Mouse (Mus musculus): ENCODE data around the gene Rbl1.
"Not testable (repeated sequence)": the region's sequence is repeated elsewhere in the genome, so short reads cannot be mapped to it uniquely, and the experiment has no call there.

Rbl1 gene

DNA sequence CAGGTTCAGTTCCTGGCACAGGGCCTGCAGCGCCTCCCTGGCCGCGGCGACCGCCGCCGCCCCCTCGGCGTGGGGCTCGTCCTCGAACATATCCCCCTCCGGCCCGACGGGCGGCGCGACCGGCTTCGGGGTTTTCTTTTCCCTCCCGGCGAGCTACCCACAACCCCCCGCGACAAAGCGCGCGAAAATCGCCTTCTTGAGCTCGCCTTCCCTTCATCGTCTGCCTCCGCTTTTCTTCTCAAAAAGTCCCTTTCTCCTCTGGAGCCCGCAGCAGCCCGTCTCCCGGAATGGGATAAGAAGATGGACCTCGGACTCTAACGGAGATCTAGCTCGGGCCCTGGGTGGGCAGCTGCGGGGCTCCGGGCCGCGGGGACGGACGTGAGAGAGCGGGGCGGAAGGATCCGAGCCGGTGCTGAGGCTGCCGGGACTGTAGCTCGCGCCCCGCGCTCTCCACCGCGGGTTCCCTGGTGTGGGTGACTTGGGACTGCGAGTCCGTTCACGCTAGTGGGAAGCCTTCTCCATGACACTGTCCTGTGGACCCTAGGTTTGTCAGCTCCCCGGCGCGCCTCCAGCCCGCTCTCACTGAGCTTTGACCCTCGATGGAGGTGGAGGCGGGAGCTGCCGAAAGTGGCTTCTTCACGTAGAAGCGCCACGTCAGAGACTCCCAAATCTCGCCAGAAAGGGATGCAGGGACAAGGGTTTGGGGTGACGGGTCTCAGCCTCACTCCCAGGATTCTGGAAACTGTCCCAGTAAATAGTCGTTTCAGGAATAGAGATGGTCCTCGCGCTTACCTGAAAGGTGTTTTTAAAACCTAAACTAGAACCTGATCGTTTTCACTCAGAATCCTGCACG lies at the start of gene Rbl1:
Gene Rbl1, minus strand, starts transcription at position 169 of the 853 bp plus-strand sequence.
- DNase-seq (ENCODE audit: low spot score in 2 of 2), result peak; percentile 94 to 95

- DNase-seq (ENCODE audit: low spot score in 2 of 2), result no peak
Measured at GRCm38 (mm10) chr2:157248111-157248510, 43.8 kb upstream of the Rbl1 start.

DNA sequence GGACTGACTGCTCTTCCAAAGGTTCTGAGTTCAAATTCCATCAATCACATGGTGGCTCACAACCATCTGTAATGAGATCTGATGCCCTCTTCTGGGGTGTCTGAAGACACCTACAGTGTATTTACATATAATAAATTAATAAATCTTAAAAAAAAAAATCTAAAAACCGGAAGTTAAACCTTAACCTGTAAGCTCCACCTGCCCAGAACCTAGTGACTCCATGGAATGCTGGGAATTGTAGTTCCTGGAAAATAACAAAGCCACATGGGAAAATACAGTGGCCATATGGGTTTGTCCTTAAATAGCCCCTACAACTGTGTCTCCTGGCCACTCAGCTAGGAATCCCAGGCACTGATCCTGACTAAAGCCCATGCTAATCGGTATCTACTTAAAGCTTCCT lies 41.3 kb upstream of the Rbl1 start:
- no peak for DNase-seq (ENCODE audit: low spot score in 2 of 2)

DNA sequence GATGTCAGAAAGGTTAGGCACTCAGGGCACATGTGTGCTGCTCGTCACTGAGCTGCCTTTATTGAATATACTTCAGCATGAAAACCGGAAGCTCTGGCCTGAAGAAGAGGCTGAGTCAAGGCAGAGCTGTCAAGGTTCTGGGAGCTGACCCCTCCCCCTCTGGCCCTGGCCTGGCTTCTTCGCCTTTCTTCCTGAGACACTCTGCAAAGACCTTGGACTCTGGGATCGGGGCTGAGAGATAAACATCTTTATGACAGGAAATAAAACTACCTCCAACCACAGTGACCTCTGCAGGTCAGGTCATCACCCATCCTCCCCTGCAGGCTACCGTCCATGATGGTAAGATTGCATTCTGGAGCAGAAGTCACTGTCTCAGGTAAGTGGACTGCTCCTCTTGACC lies 40.7 kb upstream of the Rbl1 start:
- no peak for DNase-seq (ENCODE audit: low spot score in 2 of 2)

DNA sequence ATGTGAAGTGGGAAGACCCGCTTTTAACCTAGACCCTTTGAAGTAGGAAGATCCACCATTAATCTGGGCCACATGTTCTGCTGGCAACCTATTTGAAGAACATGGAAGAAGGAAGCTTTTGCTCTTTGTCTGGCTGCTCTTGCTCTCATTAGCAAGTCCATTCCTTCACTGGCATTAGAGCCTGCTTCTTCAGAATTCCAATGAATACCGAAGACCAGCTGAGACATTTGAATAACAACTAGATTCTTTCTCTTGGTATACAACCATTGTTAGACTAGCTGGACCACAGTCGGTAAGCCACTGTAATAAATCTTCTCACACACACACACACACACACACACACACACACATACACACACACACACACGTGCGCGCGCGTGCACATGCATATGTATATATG lies 31.6 kb upstream of the Rbl1 start:
- no peak for DNase-seq (ENCODE audit: low spot score in 2 of 2)

- DNase-seq (ENCODE audit: low spot score in 2 of 2), result not testable (repeated sequence)
Measured at GRCm38 (mm10) chr2:157221916-157222315, 17.6 kb upstream of the Rbl1 start.

DNA sequence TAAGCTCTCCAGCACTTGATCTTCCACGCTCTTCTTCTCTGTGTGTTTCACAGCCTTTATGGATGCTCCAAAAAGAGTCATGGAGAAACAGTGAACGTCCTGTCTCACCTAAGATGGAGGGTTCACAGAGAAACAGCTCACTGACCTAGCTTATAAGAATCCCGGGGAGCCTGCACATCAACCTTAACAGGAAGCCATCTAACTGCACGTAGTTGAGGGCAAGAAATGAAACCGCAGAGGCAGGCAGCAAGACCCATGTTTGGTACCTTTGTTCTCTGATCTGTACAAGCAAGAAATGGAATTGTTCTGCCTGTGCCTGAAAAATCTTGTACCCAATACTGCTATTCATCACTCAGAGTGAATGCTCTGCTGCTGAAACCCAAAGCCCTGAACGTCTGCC lies 15.8 kb upstream of the Rbl1 start:
- DNase-seq (ENCODE audit: low spot score in 2 of 2), result no peak

DNA sequence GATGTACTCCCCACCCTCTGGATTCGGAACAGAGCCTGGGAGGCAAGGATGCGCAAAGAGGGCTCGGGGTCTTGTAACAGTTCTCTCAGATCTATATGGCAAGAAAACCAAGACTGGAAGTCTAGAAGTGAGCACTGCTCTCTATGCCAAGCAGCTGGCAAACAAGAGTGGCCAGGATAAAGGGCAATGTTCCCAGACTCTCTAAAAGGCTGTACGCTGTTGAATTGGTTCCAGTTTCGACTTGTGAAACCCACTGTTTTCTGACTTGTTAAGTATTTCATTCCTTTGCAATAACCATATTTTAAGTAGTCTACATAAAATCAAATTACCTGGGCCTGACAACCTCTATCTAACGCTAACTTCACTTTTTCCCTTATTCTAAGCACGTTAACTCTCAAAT lies 7.4 kb upstream of the Rbl1 start:
- no peak for DNase-seq (ENCODE audit: low spot score in 2 of 2)

GRCm38 (mm10) chr2:157203459-157204365 lies 622 bp downstream of the Rbl1 start:
- DNase-seq (ENCODE audit: low spot score in 2 of 2), result peak in 1 of 2 experiments; percentile 71

DNA sequence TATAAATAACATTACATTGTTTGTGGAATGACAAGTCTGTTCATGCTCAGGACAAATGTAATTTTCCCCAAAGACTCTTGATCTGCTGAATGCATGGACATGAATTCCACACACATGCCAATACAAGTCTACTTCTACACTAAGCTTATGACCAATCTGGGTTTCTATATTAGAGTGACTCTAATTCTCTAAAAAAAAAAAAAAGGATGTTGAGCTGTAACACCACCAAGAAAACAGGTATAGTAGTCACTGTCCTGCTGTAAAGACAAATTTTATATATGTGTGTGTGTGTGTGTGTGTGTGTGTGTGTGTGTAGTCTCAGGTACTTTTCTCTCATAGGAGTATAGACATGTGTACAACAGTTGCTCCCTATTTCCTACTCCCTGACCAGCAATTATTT lies 1.3 kb downstream of the Rbl1 start:
- no peak for DNase-seq (ENCODE audit: low spot score in 2 of 2)

- no peak for DNase-seq (ENCODE audit: low spot score in 2 of 2)
Measured at GRCm38 (mm10) chr2:157202361-157202760, 2.0 kb downstream of the Rbl1 start.

DNA sequence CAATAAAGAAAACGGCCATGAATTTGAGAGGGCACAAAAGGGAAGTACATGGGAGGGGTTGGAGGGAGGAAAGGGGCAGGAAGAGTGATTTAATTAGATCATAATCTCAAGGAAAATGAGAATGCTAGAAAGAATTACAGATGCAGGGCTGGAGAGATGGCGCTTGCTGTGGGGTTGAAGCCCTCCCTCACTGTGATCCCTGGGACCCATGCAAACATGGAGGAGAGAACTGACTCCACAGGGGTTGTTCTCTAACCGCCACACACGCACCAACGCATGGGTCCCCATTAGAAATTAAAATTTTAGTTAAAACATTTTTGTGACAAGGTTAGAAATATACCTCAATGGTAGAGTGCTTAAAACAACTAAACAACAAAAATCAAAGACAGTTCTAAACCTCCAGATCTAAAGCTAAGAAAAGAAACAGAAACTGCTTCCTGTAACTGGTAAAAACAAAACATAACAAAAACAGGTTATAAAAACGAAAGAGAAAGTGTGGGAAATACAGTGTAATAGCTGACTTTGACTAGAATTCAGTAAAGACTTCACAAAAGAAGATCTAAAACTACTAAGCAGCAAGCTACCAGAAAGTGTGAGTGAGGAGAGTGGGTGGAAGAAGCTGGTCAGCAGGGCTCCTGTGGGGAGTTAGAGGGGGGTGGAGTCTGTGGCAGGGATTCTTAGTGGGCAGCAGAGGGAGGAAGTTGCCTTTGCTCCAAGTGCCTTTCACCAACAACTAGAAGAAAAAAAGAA lies 3.1 kb downstream of the Rbl1 start:
- peak in 1 of 2 experiments; percentile 37 for DNase-seq (ENCODE audit: low spot score in 2 of 2)

DNA sequence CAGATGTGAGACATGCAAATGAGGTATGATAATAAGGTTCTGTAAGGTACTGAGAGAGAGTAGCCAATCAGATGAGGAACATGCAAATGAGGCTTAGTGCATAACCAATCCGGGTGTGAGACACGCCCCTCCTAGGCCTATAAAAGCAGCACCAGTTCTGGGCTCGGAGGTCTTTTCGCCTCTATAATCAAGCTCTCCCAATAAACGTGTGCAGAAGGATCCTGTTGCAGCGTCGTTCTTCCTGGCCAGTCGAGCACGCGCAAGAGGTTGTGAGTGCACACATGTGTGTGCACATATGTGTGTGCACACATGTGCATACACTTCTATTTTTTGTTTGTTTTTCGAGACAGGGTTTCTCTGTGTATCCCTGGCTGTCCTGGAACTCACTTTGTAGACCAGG lies 5.9 kb downstream of the Rbl1 start:
- not testable (repeated sequence) for DNase-seq (ENCODE audit: low spot score in 2 of 2)

- no peak for DNase-seq (ENCODE audit: low spot score in 2 of 2)
Measured at GRCm38 (mm10) chr2:157190651-157191050, 13.7 kb downstream of the Rbl1 start.

- no peak for DNase-seq (ENCODE audit: low spot score in 2 of 2)
Measured at GRCm38 (mm10) chr2:157187223-157187622, 17.1 kb downstream of the Rbl1 start.

DNA sequence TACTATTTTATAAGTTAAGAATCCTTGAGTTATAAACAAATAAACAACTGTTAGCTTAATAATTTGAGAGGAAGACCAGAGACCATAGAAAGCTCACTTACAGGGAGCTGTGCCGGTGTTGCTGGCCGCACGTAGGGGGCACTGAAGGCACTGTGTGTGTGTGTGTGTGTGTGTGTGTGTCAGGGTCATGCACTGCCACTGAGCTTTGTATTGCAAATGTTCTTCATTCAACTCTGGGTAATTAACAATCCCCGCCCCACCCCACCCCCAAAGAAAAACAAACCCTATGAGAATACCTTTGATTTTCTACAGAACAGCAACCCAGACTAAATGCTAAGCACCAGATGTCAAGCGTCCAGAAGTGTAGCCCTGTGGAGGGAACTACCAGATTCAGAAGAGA lies 17.8 kb downstream of the Rbl1 start:
- DNase-seq (ENCODE audit: low spot score in 2 of 2), result no peak

DNA sequence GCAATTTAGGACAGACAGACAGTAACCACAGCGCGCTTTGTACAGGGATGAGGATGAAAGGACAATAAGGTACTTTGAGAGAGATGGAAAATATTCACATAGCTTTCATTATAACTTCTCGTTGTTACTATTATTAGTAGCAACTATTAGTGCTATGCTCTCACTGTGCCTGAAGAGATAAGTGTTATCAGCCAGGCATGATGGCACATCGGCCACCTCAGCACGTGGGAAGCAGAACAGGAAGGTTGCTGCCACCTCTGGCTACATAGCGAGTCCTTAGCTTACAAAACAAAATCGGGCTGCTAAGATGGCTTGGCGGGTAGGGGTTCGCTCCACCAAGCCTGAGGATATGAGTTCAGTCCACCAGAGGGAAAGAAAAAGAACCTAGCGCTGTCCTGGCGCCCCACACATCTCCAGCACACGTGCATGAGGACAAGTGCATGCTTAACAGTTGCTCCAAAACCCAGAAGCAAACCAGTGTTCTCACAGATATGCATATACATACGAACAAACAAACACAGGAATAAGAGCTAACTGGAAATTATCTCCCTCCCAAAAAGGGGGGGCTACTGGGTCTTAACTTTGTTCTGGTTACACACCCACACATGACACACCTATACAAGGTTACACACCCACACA lies 19.2 kb downstream of the Rbl1 start:
- DNase-seq (ENCODE audit: low spot score in 2 of 2), result peak in 1 of 2 experiments; percentile 14

DNA sequence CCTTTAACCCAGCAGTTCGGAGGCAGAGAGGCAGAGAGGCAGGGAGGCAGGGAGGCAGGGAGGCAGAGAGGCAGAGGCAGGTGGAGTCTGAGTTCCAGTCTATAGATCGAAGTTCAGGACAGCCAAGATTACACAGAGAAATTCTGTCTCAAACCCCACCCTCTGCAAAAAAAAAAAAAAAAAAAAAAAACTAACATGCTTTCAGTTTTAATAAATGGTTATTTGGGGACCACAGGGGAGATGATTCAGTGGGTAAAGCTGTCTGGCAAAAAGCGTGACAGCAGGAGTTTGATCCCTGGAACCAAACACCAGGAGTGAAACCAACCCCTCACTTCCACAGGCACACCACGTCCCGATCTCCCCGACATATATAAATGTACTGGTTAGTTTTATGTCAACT lies 26.2 kb downstream of the Rbl1 start:
- DNase-seq (ENCODE audit: low spot score in 2 of 2), result no peak

- no peak for DNase-seq (ENCODE audit: low spot score in 2 of 2)
Measured at GRCm38 (mm10) chr2:157176248-157176647, 28.1 kb downstream of the Rbl1 start.

DNA sequence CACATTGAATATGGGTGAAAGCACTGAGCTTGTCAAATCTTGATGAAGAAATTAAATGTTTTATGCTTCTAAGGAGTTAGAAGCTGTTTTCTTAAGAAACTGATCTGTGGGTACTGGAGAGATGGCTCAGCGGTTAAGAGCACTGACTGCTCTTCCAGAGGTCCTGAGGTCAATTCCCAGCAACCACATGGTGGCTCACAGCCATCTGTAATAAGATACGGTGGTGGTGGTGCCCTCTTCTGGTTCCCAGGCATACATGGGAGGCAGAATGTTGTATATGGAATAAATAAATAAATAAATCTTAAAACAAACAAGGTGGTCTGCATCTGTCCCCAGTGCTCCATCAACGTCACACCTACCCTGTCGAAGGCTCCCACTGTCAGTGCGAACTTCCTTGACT lies 29.9 kb downstream of the Rbl1 start:
- no peak for DNase-seq (ENCODE audit: low spot score in 2 of 2)

DNA sequence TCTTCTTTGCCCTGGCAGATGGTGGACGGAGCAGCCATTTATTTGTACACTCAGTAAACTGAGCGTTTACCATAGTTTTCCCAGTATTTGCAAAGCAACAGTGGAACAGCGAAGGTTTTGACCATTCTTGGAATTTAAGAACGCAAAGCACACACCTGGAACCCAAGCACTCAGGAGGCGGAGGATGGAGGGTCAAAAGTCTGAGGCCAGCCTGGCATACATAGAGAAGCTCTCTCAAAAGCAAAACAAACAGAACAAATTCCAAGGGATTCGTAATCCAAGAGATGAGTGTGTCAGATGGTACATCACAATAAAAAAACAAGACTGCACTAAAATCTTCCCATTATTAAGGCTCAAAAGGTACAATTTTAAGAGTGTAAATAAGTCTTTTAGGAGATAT lies 30.8 kb downstream of the Rbl1 start:
- no peak for DNase-seq (ENCODE audit: low spot score in 2 of 2)

GRCm38 (mm10) chr2:157172984-157173383 lies 31.4 kb downstream of the Rbl1 start:
- no peak for DNase-seq (ENCODE audit: low spot score in 2 of 2)
